Mouse (Mus musculus) lung, postnatal 0 days (tissue): ENCODE measurements at regions not wholly inside any gene's neighbourhood (a gene's known extent, or its start where the extent isn't known, plus 50 kb on each side); places are given as distances from the start of the nearest gene placed in this dataset.

Source experiments
- ATAC-seq: fragments of 200-750 bp; cut with Nextera tagmentation; 2 replicates; pipeline ENCODE4 v1.8.0; 2017; ENCODE audit warnings: moderate library complexity
- DNase-seq: peaks from one replicate; pipeline ENCODE4 v3.0.0-alpha.2; 2016; ENCODE audit warnings: low spot score
- H3K27ac ChIP-seq: fragments of 300-500 bp; sonication (generic); 2 replicates; pipeline ENCODE4 v1.5.1; 2014; ENCODE audit warnings: antibody characterized with exemption, mild to moderate bottlenecking, low read length, mixed read lengths
- H3K27me3 ChIP-seq: fragments of 300-500 bp; sonication (generic); replicated peaks from 2 replicates; pipeline ENCODE4 v1.6.1; 2014; ENCODE audit warnings: low read length, mixed read lengths; ENCODE audit not compliant: insufficient read depth
- H3K36me3 ChIP-seq: fragments of 300-500 bp; sonication (generic); 2 replicates; pipeline ENCODE4 v1.6.1; 2014; ENCODE audit warnings: low read length, mixed read lengths; ENCODE audit not compliant: insufficient read depth
- H3K4me1 ChIP-seq: fragments of 300-500 bp; sonication (generic); 2 replicates; pipeline ENCODE4 v1.6.1; 2014; ENCODE audit warnings: antibody characterized with exemption, low read depth, low read length, mixed read lengths; ENCODE audit not compliant: insufficient read depth
- H3K4me2 ChIP-seq: fragments of 300-500 bp; sonication (generic); replicated peaks from 2 replicates; pipeline ENCODE4 v1.6.1; 2014; ENCODE audit warnings: low read depth, mild to moderate bottlenecking, low read length, moderate library complexity, mixed read lengths
- H3K4me3 ChIP-seq: fragments of 300-500 bp; sonication (generic); 2 replicates; pipeline ENCODE4 v1.5.1; 2014; ENCODE audit warnings: low read depth, low read length
- H3K9ac ChIP-seq: fragments of 300-500 bp; sonication (generic); replicated peaks from 2 replicates; pipeline ENCODE4 v1.6.1; 2014; ENCODE audit warnings: low read depth, mild to moderate bottlenecking
- H3K9me3 ChIP-seq: fragments of 300-500 bp; sonication (generic); 2 replicates; pipeline ENCODE4 v1.6.1; 2016; ENCODE audit warnings: low read length, mixed read lengths
- CTCF ChIP-seq: IDR thresholded peaks from 2 replicates; pipeline ENCODE4 v1.5.1; 2016; ENCODE audit warnings: antibody characterized with exemption, mild to moderate bottlenecking
- EP300 ChIP-seq: IDR thresholded peaks from 2 replicates; pipeline ENCODE4 v1.6.1; 2016; ENCODE audit warnings: antibody characterized with exemption, mild to moderate bottlenecking, control low read depth
- WGBS: fragments of 180-500 bp; shearing (Covaris S2); extraction: QIAGEN DNeasy Blood & Tissue Kit; methylation state at CpG from one replicate; pipeline ENCODE4 v1.1.7; 2014; 5-methylcytosine and 5-hydroxymethylcytosine counted together

- DNase-seq = no peak
- Histone ChIP-seq H3K36me3 (no peaks in the 10 kb centered on the region), H3K27me3 (no peaks in the 10 kb centered on the region), H3K27ac (no peak overlapping the region), H3K4me3 (no peak overlapping the region), H3K4me2 (no peak overlapping the region), H3K4me1 (no peaks in the 10 kb centered on the region), H3K9me3 (no peaks in the 10 kb centered on the region), H3K9ac (no peak overlapping the region)
- no peak for ATAC-seq
- WGBS = 65% methylated on average over 4 of the region's 4 CpGs
- no peak for TF ChIP-seq EP300
- TF ChIP-seq CTCF = no peak
Measured at GRCm38 (mm10) chr2:160044591-160044990, 289.4 kb downstream of the Gm826 start.

- H3K27ac ChIP-seq = no peak overlapping the region
- no peak overlapping the region for H3K4me3 ChIP-seq
- ATAC-seq = no peak
- no peaks in the 10 kb centered on the region for H3K36me3 ChIP-seq
- no peaks in the 10 kb centered on the region for H3K9me3 ChIP-seq
- no peak overlapping the region for H3K4me2 ChIP-seq
- H3K9ac ChIP-seq = no peak overlapping the region
- TF ChIP-seq EP300 (no peak), CTCF (no peak)
- WGBS = 68% methylated on average over 2 of the region's 2 CpGs
- DNase-seq = no peak
- H3K4me1 ChIP-seq = no peaks in the 10 kb centered on the region
- no peaks in the 10 kb centered on the region for H3K27me3 ChIP-seq
Measured at GRCm38 (mm10) chr2:160044184-160044583, 289.8 kb downstream of the Gm826 start.

- TF ChIP-seq CTCF (no peak), EP300 (no peak)
- H3K4me1 ChIP-seq = no peaks in the 10 kb centered on the region
- no peak overlapping the region for H3K4me3 ChIP-seq
- ATAC-seq (no peak), DNase-seq (no peak)
- no peak overlapping the region for H3K9ac ChIP-seq
- H3K4me2 ChIP-seq = no peak overlapping the region
- H3K27ac ChIP-seq = no peak overlapping the region
- 80% methylated on average over 1 of the region's 1 CpGs for WGBS
- no peaks in the 10 kb centered on the region for H3K36me3 ChIP-seq
- H3K27me3 ChIP-seq = no peaks in the 10 kb centered on the region
- no peaks in the 10 kb centered on the region for H3K9me3 ChIP-seq
Measured at GRCm38 (mm10) chr2:160029432-160029831, 304.5 kb downstream of the Gm826 start.

- Histone ChIP-seq H3K4me2 (no peak overlapping the region), H3K36me3 (no peaks in the 10 kb centered on the region), H3K27ac (no peak overlapping the region), H3K27me3 (no peaks in the 10 kb centered on the region), H3K9me3 (no peaks in the 10 kb centered on the region), H3K9ac (no peak overlapping the region), H3K4me1 (no peaks in the 10 kb centered on the region), H3K4me3 (no peak overlapping the region)
- DNase-seq (no peak), ATAC-seq (no peak)
- 70% methylated on average over 2 of the region's 2 CpGs for WGBS
- TF ChIP-seq CTCF = no peak
- TF ChIP-seq EP300 = no peak
Measured at GRCm38 (mm10) chr2:160028459-160028858, 305.5 kb downstream of the Gm826 start.

GRCm38 (mm10) chr2:160025911-160026310 is 308.1 kb downstream of the Gm826 start:
- no peaks in the 10 kb centered on the region for H3K36me3 ChIP-seq
- ATAC-seq = no peak

GRCm38 (mm10) chr2:160021541-160021940 is 312.4 kb downstream of the Gm826 start:
- no peak for TF ChIP-seq EP300
- no peak for TF ChIP-seq CTCF
- Histone ChIP-seq H3K27ac (no peak overlapping the region), H3K4me3 (no peak overlapping the region), H3K9ac (no peak overlapping the region), H3K4me1 (no peaks in the 10 kb centered on the region), H3K9me3 (no peaks in the 10 kb centered on the region), H3K4me2 (no peak overlapping the region), H3K27me3 (no peaks in the 10 kb centered on the region), H3K36me3 (no peaks in the 10 kb centered on the region)
- no peak for ATAC-seq
- DNase-seq = no peak
- 81% methylated on average over 4 of the region's 4 CpGs for WGBS

More at GRCm38 (mm10) chr2:160025911-160026310, 308.1 kb downstream of the Gm826 start:
- H3K9ac ChIP-seq = no peak overlapping the region
- no peaks in the 10 kb centered on the region for H3K4me1 ChIP-seq
- no peak overlapping the region for H3K4me2 ChIP-seq
- H3K27ac ChIP-seq = no peak overlapping the region
- no peak overlapping the region for H3K4me3 ChIP-seq
- H3K9me3 ChIP-seq = no peaks in the 10 kb centered on the region
- TF ChIP-seq EP300 (no peak), CTCF (no peak)
- peak; percentile 27 for DNase-seq
- 41% methylated on average over 3 of the region's 3 CpGs for WGBS
- no peaks in the 10 kb centered on the region for H3K27me3 ChIP-seq

GRCm38 (mm10) chr2:160020876-160021275 is 313.1 kb downstream of the Gm826 start:
- no peaks in the 10 kb centered on the region for H3K36me3 ChIP-seq
- DNase-seq = no peak
- H3K4me1 ChIP-seq = no peaks in the 10 kb centered on the region
- no peak for ATAC-seq
- H3K4me3 ChIP-seq = no peak overlapping the region
- no peak overlapping the region for H3K27ac ChIP-seq
- no peaks in the 10 kb centered on the region for H3K27me3 ChIP-seq
- TF ChIP-seq EP300 (no peak), CTCF (no peak)
- no peak overlapping the region for H3K4me2 ChIP-seq
- H3K9me3 ChIP-seq = no peaks in the 10 kb centered on the region
- no peak overlapping the region for H3K9ac ChIP-seq
- WGBS = 95% methylated on average over 2 of the region's 2 CpGs
